In the genomic region with DNA sequence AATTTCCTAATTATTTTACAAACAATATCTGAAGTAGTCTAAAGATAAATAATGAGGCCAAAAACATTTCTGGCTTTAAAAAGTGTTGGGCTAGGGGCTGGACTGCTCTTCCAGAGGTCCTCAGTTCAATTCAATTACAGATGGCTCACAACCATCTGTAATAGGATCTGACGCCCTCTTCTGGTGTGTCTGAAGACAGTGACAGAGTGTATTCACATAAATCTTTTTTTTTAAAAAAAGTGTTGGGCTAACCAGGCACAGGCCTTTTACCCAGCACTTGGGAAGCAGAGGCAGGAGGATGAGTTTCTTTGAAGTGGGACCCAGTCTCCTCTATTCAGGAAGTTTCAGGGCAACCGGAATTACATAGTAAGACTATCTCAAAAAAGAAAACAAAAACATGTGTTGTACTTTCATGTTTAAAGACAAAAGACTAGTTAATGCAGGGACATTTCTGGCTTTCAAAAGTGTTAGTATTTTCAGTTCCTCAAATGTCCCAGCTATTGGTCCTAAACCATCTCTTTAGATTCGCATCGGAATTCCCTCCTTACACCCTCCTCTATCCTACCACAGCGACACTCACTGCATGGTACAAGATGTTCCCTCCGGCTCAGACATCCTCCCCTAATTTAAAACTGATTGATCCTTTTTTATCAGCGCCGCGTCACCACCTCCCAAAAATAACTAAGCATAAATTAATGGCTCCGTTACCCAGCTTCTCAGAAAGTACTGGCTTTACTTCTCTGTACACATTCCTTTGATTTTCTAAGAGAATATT, we compare ENCODE assay signal across 8 mouse cellular contexts. TPM values are rescaled to one million over a fixed set of nuclear protein-coding genes. Genes with fewer than 3 reads are reported as not detected.
DNase-seq lines count a peak whose midpoint lies in the region; ATAC-seq lines count a peak whose summit lies in the region.

No protein-coding gene starts in this region.

- H3K4me3 ChIP-seq in forebrain, embryonic 12.5 days (replicated peaks): peak overlapping the region; percentile 98
- H3K4me3 ChIP-seq in intestine, embryonic 14.5 days (ENCODE audit: low read depth, low read length): peak overlapping the region; percentile 100
- peak overlapping the region; percentile 97 for H3K4me3 ChIP-seq in midbrain, embryonic 11.5 days (ENCODE audit: low read depth, low read length)

- H3K4me1 ChIP-seq in forebrain, embryonic 12.5 days: peaks cover 11% of the 10 kb centered on the region
- H3K4me1 ChIP-seq in intestine, embryonic 14.5 days (replicated peaks; ENCODE audit: control insufficient read depth, insufficient read depth, low read length): peaks cover 6% of the 10 kb centered on the region; the same call in 1 of the 2 replicates
- no peaks in the 10 kb centered on the region; the same call in none of the 2 replicates for H3K4me1 ChIP-seq in midbrain, embryonic 11.5 days (ENCODE audit: control insufficient read depth, insufficient read depth, low read length)

- H3K27ac ChIP-seq in forebrain, embryonic 12.5 days: no peak overlapping the region
- H3K27ac ChIP-seq in intestine, embryonic 14.5 days (ENCODE audit: low read depth): peak overlapping the region; percentile 96
- H3K27ac ChIP-seq in midbrain, embryonic 11.5 days (ENCODE audit: low read depth, low read length): no peak overlapping the region

- no peaks in the 10 kb centered on the region for H3K36me3 ChIP-seq in forebrain, embryonic 12.5 days (replicated peaks)
- H3K36me3 ChIP-seq in intestine, embryonic 14.5 days (ENCODE audit: control insufficient read depth, insufficient read depth, low read length): peaks cover 10% of the 10 kb centered on the region; the same call in 1 of the 2 replicates
- H3K36me3 ChIP-seq in midbrain, embryonic 11.5 days (ENCODE audit: control insufficient read depth, insufficient read depth, low read length): no peaks in the 10 kb centered on the region

- H3K9me3 ChIP-seq in forebrain, embryonic 12.5 days: no peaks in the 10 kb centered on the region
- no peaks in the 10 kb centered on the region for H3K9me3 ChIP-seq in intestine, embryonic 14.5 days (ENCODE audit: control insufficient read depth, low read length)
- H3K9me3 ChIP-seq in midbrain, embryonic 11.5 days (ENCODE audit: control insufficient read depth, low read length): no peaks in the 10 kb centered on the region

- H3K9ac ChIP-seq in forebrain, embryonic 12.5 days: peak overlapping the region; percentile 88
- H3K9ac ChIP-seq in intestine, embryonic 14.5 days (ENCODE audit: low read length): peak overlapping the region; percentile 100
- peak overlapping the region; percentile 90 for H3K9ac ChIP-seq in midbrain, embryonic 11.5 days (ENCODE audit: low read length)

- peak overlapping the region; percentile 78 for H3K4me2 ChIP-seq in forebrain, embryonic 12.5 days
- H3K4me2 ChIP-seq in intestine, embryonic 14.5 days (ENCODE audit: low read length): peak overlapping the region; percentile 71
- H3K4me2 ChIP-seq in midbrain, embryonic 11.5 days: peak overlapping the region; percentile 87

- 21% methylated on average over 10 of the region's 10 CpGs for WGBS in forebrain, embryonic 12.5 days
- 9% methylated on average over 10 of the region's 10 CpGs for WGBS in intestine, embryonic 14.5 days
- 22% methylated on average over 10 of the region's 10 CpGs for WGBS in midbrain, embryonic 11.5 days

- peak; percentile 2 to 24 for DNase-seq in adrenal gland, postnatal 36 days
- DNase-seq in adrenal gland, postnatal 14 days: no peak
- DNase-seq in spleen, adult 12 weeks (ENCODE audit: low spot score): peak; percentile 18
- no peak for DNase-seq in spleen, postnatal 14 days (ENCODE audit: low spot score in 2 of 2)
- DNase-seq in intestine, embryonic 14.5 days (ENCODE audit: low spot score): peak; percentile 51
- no peak for DNase-seq in midbrain, embryonic 11.5 days (ENCODE audit: low spot score, missing footprints)

- no peak for ATAC-seq in forebrain, embryonic 12.5 days (ENCODE audit: low FRiP score)
- no peak for ATAC-seq in intestine, embryonic 14.5 days (replicated peaks; ENCODE audit: low FRiP score, low TSS enrichment, low read depth)
- no peak for ATAC-seq in midbrain, embryonic 11.5 days (ENCODE audit: low FRiP score)
- no peak for ATAC-seq in monocyte, adult 5-6 weeks (replicated peaks; ENCODE audit: insufficient number of reproducible peaks, low FRiP score, low TSS enrichment, poor library complexity, severe bottlenecking)

- no peaks in the 10 kb centered on the region for H3K27me3 ChIP-seq in forebrain, embryonic 12.5 days
- H3K27me3 ChIP-seq in intestine, embryonic 14.5 days (replicated peaks; ENCODE audit: control insufficient read depth, insufficient read depth, low read length): no peaks in the 10 kb centered on the region
- H3K27me3 ChIP-seq in midbrain, embryonic 11.5 days (ENCODE audit: control insufficient read depth, insufficient read depth, low read length): no peaks in the 10 kb centered on the region

RNA-seq across cellular contexts. Expression of a gene that starts 1.4 kb away (rescaled TPM):
- 100 to 1,000 TPM; 139 to 141 TPM for total RNA-seq in adrenal gland, postnatal 36 days (2021)
- 124 and 145 TPM in 2 replicates for total RNA-seq in adrenal gland, postnatal 14 days (2021)
- polyA plus RNA-seq in forebrain, embryonic 12.5 days (2016; fragmentation: Nextera tagmentation; extraction: Ambion mirVana): 376 and 422 TPM in 2 replicates
- polyA plus RNA-seq in intestine, embryonic 14.5 days (2014; fragmentation: Nextera tagmentation; extraction: Ambion mirVana): 293 and 313 TPM in 2 replicates
- 365 and 366 TPM in 2 replicates for polyA plus RNA-seq in midbrain, embryonic 11.5 days (2014; fragmentation: Nextera tagmentation; extraction: Ambion mirVana)
- 708 to 966 TPM (median 956 TPM) in 3 replicates for total RNA-seq in monocyte, adult 5-6 weeks (2017)

RNA-seq across cellular contexts. Expression of a gene that starts 26.7 kb away (rescaled TPM):
- 100 to 1,000 TPM; 142 to 168 TPM for total RNA-seq in adrenal gland, postnatal 36 days (2021)
- total RNA-seq in adrenal gland, postnatal 14 days (2021): 63.1 and 105 TPM in 2 replicates
- polyA plus RNA-seq in forebrain, embryonic 12.5 days (2016; fragmentation: Nextera tagmentation; extraction: Ambion mirVana): 31.0 and 31.3 TPM in 2 replicates
- 16.2 and 19.8 TPM in 2 replicates for polyA plus RNA-seq in intestine, embryonic 14.5 days (2014; fragmentation: Nextera tagmentation; extraction: Ambion mirVana)
- 33.8 and 38.3 TPM in 2 replicates for polyA plus RNA-seq in midbrain, embryonic 11.5 days (2014; fragmentation: Nextera tagmentation; extraction: Ambion mirVana)
- 71.7 to 116 TPM (median 73.4 TPM) in 3 replicates for total RNA-seq in monocyte, adult 5-6 weeks (2017)

Comparison
In these comparisons a context has a peak if more than half of its experiments do, and no peak if none do; other contexts are left out.
1. DNase-seq: peak in adrenal gland, postnatal 36 days (2 of 2), spleen, adult 12 weeks (single experiment) and intestine, embryonic 14.5 days (single experiment); none in adrenal gland, postnatal 14 days (single experiment), spleen, postnatal 14 days (0 of 2) and midbrain, embryonic 11.5 days (single experiment).
2. Peak in every context shown above with its lines, with median percentiles within 50 percentile points of each other: H3K4me2 ChIP-seq, H3K4me3 ChIP-seq and H3K9ac ChIP-seq.